Mouse (Mus musculus): Measurements from ENCODE around the gene Olfr311.

- TF ChIP-seq CTCF (IDR thresholded peaks at IDR 0.05; ENCODE audit: insufficient read depth, low read depth, low read length) (no peak), POLR2A (IDR thresholded peaks at IDR 0.05; ENCODE audit: insufficient read depth, low read depth, low read length) (no peak)
Observed at GRCm38 (mm10) chr11:58803871-58804270, 35.2 kb upstream of the Olfr311 start.

Measured in olfactory bulb, adult 2 months (tissue).